Mouse (Mus musculus) spleen, postnatal 14 days (tissue): Measurements from ENCODE around the gene Cep350.

Experiments
- DNase-seq, 2 experiments: peaks; one replicate each; pipeline ENCODE4 v3.0.0; 2021 to 2022; ENCODE audit warnings: low spot score in 2 of 2

Cep350 gene

GRCm38 (mm10) chr1:155809706-155810442, 163.2 kb downstream of the Cep350 start:
- DNase-seq, result no peak

GRCm38 (mm10) chr1:155808261-155808660, 164.8 kb downstream of the Cep350 start:
- DNase-seq, result no peak

GRCm38 (mm10) chr1:155805607-155806006, 167.4 kb downstream of the Cep350 start:
- no peak for DNase-seq

GRCm38 (mm10) chr1:155801014-155801991, 171.8 kb downstream of the Cep350 start:
- DNase-seq, result no peak

GRCm38 (mm10) chr1:155798000-155798399, 175.1 kb downstream of the Cep350 start:
- no peak for DNase-seq

- no peak for DNase-seq
These were observed 175.6 kb downstream of the Cep350 start for GRCm38 (mm10) chr1:155797425-155797824.

- DNase-seq, result no peak
These were observed 176.2 kb downstream of the Cep350 start for GRCm38 (mm10) chr1:155796757-155797405.

- no peak for DNase-seq
These were observed 177.2 kb downstream of the Cep350 start for GRCm38 (mm10) chr1:155795791-155796233.
